Mouse (Mus musculus) right cerebral cortex, adult 18-20 months (tissue): ENCODE measurements around the gene Cks2.
"Not testable (repeated sequence)": the region's sequence is repeated elsewhere in the genome, so short reads cannot be mapped to it uniquely, and the experiment has no call there.

Experiments
- DNase-seq: peaks from one replicate; pipeline ENCODE4 v3.0.0; 2022; ENCODE audit warnings: mixed read lengths

The Cks2 gene

DNA sequence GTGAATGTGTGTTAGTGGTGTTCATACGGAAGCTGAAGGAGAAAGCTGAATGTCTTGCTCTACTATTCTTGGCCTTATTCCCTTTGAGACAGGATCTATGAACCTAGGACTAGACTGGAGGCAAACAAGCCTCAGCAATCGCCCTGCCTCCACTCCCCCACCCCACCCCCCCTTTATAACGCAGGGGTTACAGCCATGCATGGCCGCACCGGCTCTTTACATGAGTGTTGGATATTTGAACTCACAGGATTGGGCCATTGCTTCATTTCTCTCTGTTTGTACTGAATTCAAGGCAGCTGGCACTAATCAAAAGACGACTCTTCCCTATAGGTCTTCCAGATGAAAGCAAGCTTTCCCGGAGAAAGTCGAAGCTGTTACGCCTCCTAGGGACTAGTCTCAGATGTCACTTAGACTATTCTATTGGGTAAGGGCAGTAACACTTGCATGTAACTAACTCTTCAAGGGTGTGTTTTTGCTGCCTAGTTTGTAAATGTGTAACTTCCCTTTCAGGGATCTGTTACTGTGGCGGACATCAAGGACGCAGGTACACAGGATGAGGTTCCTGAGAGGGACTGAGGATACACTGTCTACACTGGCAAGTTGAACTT is 2.8 kb upstream of the Cks2 start:
- DNase-seq = no peak

DNA sequence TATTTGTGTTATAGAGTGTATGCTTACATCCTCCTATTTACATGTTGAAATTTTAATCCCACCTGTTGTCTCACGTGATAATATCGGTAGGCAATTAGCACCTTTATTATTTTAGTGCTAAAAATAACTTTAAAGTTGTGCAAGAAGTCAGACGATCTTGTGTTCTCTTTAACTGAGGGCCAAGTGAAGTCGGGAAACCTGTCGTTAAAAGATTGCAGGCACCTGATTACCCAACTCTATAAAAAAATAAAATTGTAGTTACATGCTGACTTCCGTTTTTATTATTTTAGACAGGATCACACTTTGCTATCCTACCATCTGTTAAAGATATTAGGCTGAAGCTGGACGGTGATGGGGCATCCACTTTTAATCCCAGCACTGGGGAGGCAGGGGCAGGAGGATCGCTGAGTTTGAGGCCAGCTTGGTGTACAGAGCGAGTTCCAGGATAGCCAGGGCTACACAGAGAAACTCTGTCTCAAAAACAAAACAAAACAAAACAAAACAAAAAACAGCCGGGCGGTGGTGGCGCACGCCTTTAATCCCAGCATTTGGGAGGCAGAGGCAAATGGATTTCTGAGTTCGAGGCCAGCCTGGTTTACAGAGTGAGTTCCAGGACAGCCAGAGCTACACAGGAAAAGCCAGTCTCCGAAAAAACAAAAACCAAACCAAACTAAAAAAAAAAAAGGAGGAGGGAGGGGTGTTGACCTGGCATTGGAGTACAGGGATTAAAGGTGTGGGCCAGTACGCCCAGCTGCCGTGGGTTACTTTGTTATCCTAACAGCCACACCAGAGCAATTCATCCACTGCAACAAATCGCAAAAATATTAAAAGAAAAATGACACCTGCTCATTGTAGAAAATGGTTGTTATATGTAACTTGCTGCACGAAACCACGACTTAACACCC is 856 bp upstream of the Cks2 start:
- DNase-seq = no peak

DNA sequence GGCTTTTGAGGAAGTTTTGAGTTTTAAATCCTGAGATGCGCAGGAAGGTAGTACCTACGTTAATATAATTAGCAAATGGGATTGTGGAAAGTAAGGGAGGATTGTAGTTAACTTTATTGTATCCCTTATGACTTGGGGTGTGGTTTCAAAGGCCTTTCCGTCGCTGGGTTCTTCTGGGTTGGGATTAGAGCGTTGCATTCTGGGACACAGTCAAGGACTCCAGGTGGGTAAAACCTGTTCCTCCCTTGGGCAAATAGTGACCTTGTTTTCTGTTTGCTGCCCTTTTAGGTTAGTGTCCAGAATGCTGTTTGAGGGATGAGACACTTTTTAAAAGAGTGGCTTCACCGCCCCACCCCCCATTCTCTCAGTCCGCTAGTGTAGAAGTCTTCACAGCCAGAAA is 840 bp downstream of the Cks2 start:
- DNase-seq = no peak

DNA sequence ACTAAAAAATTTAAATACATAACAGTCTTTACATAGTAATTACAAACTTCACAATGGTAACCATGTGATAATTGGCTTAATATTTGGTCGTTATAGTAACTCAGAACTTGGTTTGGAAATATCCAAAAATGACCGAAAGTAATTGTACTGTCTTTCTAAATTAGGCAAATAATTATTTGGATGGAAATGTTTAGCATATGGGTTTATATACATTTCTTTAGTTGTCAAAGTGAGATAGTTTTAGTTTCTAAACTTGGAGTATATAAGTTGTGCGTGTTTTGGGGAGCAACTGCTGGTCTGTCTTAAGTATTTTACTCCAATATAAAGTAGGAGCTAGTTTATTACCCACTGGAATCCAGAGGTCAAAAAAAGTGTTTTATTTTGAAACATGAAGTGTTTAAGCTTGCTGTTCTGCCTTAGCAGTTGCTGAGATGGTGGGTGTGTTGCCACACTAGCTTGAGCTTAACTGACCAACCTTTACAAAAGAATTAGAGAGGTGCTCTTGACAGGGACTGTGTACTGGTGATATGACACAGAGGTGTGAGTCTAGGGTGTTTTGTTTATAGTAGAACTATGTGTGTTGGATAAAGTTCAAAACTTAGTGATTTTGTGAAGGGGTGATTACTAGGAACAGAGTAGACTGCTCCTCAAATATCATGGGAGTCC is 1.5 kb downstream of the Cks2 start:
- DNase-seq = no peak

DNA sequence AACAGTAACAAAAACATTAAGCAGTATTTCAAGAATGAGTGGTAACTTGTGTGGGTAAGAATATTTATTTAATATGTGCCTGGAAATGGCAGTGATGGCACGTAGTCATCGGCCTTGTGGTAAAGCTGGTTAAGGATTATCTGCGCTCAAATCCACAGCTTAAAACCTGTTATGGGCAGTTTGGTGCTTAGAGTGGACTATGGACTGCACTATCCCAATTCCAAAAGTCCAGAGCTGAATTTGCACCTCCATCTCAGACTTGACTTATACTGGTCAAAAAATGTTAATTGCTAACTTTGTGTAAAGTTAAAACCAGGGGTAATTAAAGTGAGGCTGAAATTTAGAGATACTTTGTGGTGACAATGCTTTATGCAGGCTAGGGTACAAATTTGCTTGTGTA is 2.7 kb downstream of the Cks2 start:
- DNase-seq = no peak

DNA sequence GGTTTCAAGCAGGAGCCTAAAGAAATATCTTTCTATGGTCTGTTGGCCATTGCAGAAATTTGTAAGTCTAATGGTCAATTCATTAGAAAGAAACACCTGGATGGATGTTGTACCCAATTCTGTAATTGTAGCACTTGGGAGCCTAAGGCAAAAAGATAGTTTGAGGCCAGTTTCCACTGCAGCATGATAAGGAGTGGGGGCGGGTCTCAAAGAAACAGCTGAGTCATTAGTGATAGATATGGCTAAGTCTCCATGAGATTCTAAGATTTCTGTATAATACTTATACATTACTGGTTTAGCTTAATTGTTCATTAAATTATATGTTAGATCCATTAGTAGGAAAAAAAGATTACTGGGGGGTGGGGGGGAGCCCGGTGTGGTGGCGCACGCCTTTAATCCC is 3.2 kb downstream of the Cks2 start:
- DNase-seq = no peak

DNA sequence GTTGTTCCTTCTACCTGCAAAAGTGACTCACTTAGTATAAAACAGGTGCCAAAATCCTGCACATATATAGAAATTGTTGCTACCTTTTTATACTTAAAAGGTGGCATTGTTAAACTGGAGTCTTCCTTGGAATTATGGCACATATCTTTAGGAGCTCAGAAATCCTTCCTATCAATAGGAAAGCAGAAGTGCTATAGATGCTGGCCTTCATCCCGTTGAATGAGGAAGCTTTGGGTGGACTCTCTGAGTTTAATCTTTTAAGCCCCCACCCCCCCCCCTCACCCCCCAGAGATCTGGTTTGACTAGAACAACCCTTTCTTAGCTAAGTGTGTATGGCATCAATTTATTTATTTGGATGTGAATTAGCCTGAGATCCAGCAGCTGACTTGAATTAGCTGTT is 4.7 kb downstream of the Cks2 start:
- DNase-seq = no peak

DNA sequence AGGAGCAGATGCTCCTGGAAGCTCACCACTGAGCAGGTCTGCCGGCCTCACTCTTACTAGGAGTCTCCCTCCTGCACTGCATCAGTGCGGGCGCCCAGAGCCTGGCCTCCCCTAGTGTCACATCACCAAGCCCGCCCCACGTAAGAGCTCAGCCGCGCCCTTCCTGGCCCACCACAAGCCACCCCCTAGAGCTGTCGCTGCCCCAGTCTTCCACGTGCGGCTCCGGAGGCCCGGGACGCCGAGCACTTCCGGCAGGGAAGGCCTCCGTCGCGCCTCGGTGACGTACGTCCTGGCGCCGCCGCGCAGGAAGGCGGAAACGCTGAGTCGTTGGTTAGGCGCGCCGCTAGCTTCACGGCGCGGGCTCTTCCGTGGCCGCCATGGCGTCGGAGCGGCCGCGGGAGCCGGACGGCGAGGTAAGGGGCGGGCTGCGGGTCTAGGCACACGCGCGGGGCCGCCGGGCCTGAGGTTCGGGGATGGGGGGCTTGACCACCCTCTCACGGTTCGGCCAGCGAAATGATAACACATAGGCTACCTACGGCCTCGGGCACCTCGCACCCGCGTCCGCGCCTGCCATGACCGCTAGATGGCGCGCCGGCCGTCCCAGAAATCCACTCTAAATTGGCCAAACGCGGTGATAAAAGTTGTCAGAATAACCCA is 6.5 kb downstream of the Cks2 start, which contains the start of gene Secisbp2:
Gene Secisbp2 (plus strand): TSS at position 290 of the 657 bp plus-strand sequence.
- peak; percentile 96 for DNase-seq

DNA sequence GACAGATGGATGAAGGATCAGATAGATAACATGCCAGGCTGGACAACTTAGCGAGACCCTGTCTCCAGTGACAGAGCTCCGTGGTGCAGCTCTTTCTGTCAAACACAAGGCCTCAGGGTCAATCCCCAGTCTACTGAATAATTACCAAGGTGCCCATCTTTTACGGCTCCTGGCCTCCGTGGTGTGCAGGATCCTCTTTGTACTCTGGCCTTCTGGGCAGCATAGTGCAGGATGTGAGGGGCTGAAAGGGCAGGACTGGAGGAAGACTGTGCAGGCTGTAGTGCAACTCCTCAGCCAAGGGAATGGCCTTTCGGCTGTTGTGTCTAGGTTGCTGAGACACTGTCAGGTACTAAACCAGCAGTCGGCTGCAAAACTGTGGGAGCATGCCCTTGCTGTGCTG is 8.1 kb downstream of the Cks2 start:
- DNase-seq = no peak

DNA sequence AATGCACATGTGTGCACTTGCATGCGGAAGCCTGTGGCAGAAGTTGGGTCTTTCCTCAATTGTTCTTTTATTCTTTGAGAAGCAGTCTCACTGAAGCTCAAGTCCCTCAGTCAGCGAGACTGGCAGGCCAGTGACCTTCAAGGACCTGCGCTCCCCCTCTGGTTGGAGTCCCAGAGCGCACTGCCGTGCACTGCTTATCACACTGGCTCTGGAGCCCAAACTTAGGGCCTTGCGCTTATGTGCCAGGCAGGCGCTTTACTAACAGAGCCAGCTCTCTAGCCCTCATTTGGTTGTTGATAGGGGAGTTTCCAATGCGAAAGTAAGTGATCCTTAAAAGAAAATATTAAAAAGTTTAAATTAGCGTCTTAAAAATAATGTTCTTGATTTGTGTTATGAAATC is 8.9 kb downstream of the Cks2 start:
- no peak for DNase-seq

DNA sequence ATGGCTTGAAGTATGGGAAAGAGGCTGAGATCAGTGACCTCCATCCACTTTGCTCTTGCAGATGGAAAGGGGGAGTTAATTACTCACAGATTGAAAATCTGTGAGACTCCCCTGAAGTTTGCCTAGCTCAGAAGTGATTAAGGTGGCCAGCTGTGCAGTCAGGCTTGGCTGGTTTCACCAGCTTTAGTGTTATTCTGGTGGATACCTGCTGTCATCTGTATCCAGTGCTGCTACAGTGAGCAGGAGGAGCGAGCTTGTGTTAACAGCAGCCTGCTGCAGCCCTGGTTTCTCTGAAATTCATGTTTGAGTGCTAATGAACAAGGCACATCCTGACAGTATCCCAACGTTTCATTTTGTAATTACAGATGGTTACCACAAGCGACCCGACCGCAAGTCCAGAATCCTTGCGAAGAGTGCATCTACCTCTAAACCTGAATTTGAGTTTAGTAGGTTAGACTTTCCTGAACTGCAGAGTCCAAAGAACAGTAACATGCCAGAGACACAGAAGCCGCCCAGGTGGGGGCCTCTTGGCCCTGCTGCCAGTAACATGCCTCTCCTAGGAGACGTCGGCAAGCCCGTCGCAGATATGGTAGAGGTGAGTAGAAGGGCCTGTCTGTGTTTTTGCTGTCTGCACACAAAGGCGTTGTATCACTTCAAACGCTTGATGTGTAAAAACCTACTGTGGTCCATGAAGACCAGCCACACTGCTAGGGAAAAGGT is 11.6 kb downstream of the Cks2 start:
- no peak for DNase-seq

DNA sequence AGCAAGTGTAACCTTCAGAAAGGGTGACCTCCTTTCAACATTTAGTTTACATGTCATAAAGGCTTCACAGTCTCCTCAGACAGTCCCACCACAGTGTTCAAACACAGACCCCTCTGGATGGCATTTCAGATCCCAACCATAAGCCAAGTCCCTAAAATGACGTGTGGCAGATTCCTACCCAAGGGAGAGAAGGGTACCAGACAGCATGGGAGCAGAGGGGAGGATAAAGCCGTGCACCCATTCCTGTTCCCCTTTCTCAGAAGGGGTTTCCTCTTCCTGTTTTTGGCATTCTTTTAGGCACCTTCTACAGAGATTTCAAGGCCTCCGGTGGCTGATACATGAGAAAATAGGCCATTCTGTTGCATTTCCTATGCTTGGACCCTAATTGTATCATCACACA is 13.1 kb downstream of the Cks2 start:
- DNase-seq = no peak

DNA sequence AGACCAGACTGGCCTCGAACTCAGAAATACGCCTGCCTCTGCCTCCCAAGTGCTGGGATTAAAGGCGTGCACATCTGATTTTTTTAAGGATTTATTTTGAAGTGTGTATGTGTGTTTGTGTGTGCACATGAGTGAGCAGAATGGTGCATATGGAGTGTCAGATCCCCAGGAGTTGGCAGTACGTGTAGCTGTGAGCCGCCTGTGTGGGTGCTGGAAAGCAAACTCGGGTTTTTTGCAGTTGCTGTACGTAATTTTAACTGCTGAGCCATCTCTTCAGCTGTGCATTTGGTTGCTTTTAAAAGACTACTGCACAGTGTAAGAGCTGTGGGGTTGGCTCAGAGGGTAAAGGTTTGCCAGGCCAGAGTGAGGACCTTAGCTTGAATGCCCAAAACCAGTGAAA is 14.5 kb downstream of the Cks2 start:
- DNase-seq = no peak

DNA sequence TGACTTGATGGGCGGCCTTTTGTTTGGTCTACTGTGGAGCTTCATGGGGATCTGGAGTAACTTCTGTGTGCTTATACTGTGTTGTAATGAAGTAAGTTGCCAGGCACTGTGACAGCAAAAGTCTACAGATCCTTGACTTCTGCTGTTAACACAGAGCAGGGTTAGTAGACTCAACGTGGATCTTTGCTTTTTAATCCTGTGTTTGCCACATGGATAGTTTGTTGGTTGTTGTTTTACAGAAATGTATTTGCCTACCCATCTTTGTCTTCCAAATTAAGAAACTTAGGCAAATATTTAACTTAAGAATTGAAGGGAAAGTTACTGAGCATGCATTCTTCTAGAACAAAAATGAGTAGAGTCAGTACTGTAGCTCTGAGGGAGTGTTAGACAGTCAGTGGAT is 18.5 kb downstream of the Cks2 start:
- no peak for DNase-seq

DNA sequence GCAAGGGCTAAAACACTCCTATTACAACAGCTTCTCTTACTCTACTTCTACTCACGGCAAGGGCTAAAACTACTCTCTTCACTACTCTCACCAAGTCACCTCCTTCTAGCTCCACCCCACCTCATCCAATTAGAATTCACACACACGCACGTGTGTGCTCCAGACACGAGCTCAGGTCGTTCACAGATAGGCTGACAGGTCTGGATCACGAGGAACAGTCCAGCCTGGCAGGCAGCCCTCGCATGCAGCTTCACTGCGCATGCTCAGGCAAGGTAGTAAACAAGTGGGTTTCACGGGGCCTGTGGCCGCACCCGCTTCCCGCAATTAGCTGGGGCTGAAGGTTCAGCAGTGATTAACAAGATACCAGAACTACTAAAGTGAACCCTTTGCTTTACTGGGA is 23.2 kb downstream of the Cks2 start:
- not testable (repeated sequence) for DNase-seq

DNA sequence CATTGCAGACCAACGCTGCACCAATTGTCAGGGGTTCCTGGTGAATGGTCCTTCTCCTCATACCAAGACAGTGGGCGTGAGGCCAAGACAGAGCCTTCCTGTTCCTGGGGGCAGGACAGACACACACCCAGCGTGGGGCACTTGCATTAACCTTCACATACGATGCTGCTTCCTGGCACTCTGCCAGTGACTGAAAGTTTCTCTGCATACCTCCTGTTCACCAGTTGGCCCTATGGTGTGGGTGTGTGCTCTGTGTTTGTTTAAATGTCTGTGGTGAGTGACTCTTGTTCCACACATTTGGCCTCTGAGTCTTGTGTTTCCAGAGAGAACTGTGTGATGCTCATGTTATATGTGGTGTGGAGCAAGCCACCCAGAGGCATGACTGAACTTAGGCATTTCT is 31.6 kb downstream of the Cks2 start:
- DNase-seq = no peak

DNA sequence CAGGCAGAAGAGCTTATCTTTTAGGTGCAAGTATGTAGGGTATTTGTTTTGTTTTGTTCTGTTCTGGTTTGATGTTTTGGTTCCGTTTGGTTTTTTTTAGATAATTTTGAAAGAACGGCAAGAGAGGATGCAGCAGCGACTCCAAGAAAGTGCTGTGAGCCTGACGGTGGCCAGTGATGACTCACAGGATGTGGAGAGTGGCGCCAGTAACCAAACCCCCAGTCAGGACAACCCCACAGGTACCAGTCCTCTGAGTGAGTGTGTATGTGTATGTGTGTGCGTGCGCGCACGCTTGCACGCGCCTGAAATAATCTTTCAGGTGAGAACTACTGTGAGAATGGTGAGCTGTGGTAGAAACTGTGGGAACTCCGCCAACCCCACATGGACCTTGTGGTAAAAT is 32.0 kb downstream of the Cks2 start:
- DNase-seq = no peak

DNA sequence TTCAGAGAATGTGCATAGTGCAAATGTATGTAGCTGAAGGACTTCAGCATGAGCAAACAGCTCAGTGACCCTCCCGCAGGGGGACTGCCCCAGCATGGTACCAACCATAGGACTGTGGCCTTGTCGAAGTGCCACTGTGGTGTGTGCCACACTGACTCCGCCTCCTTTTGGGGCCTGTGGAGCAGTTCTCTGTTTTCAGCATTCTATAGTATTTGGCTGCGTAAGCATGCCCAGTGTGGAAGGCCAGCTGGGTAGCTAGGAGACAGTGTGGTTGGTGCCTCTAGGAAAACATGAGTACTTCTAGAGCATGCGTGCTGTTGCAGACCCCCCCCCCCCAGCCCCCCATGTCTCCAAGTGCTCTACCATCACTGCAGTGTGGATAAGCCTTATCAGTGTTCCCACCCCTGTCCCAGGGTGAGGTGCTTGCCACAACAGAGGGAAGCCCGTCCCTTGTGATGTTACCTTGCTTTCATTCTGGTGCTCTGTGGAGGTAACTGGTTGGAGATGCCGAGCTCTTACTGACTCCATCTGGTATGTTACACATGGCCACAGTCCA is 32.7 kb downstream of the Cks2 start:
- DNase-seq = no peak

DNA sequence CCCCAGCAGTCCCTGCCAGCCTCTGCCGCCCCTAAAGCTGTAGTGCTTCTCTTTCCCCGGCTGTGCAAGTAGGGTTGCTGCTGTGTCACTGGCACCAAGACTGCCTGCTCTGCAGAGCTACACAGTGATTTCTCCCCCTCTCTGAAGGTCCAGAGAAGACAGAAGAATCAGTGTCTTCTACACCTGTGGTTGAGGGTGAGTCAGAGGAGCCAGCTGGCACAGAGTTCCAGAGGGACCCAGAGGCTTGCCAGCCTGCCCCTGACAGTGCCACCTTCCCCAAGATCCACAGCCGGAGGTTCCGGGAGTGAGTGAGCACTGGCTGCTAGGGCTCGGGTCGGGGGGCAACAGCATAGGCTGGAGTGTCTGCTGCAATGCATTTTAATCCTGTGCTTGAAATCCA is 33.7 kb downstream of the Cks2 start:
- DNase-seq = no peak

DNA sequence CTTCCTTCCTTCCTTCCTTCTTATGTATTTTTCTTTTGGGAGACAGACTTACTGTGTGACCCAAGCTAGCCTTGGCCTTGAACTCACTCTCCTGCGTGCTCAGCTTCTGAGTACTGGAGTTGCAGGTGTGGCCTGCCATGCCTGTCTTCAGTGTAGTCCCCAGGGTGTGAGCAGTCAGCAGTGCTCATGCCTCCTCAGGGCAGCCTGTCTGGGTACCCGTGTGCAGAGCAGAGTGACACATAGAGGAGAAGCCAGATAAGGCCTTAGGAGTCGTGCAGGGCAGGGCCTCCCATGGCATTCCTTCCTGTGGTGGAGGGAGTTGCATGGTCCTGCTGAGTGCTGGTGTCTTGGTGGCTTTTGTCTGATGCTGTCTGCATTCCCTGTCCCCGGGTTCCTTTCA is 34.3 kb downstream of the Cks2 start:
- no peak for DNase-seq

DNA sequence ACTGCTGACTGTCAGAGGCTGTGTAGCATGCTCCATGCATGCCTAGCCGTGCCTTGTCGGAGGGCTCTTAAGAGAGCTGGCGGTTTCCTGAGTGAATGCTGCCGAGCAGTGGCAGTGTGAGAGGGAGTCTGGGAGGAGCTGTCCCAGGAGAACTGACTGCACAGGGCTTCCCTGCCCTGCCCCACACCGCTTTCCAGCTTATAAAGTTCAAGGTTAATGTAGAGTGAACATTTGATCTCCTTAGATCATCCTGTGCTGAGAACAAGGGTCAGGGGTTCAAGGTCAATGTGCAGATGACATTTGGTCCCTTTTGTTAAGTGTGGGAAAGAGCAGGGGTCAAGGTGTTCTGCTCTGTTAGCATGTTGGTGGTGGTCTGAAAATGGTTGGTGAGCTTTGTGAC is 36.0 kb downstream of the Cks2 start:
- no peak for DNase-seq

DNA sequence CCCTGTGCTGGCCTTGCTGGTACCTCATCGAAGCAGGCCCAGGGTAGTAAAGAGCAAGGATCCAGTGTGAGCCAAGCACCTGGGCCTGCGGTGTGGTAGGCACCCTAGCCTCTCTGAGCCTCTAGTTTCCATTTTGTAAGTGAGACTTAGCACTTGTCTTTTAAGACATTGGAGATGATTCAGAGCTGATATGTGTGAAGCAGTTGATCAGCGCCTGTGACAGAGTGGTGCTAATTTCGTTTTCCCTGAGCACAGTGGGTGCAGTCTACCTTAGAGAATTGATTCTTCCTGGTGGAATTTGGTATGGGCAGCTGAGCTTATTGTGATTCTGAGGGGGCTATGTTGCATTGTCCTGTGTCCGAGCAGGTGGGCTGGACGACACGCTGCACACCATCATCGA is 36.6 kb downstream of the Cks2 start:
- DNase-seq = no peak
